Mouse (Mus musculus) spleen, adult 2 months (tissue): ENCODE measurements at regions not wholly inside any gene's neighbourhood (a gene's known extent, or its start where the extent isn't known, plus 50 kb on each side); places are given as distances from the start of the nearest gene placed in this dataset.

Source experiments
- DNase-seq, 2 experiments: peaks; one replicate each; pipeline versions ENCODE4 v3.0.0 to v3.0.0-alpha.2; 2012 to 2021; ENCODE audit warnings: low spot score in 2 of 2, low read depth in 1 of 2
- H3K27ac ChIP-seq: fragments of 200-500 bp; 2 replicates; pipeline ENCODE4 v1.5.1; 2012; ENCODE audit warnings: low read length, inconsistent platforms; ENCODE audit not compliant: insufficient read depth
- H3K27me3 ChIP-seq: fragments of 200-500 bp; 2 replicates; pipeline ENCODE4 v1.6.1; 2012; ENCODE audit warnings: mild to moderate bottlenecking, moderate library complexity, low read length, inconsistent platforms; ENCODE audit not compliant: control insufficient read depth, insufficient read depth
- H3K36me3 ChIP-seq: fragments of 200-500 bp; 2 replicates; pipeline ENCODE4 v1.6.1; 2012; ENCODE audit warnings: mild to moderate bottlenecking, low read length, inconsistent platforms; ENCODE audit not compliant: control insufficient read depth, insufficient read depth
- H3K4me1 ChIP-seq: fragments of 200-500 bp; 2 replicates; pipeline ENCODE4 v1.6.1; 2011; ENCODE audit warnings: inconsistent platforms; ENCODE audit not compliant: control insufficient read depth, insufficient read depth, insufficient read length
- H3K4me3 ChIP-seq: fragments of 200-500 bp; 2 replicates; pipeline ENCODE4 v1.5.1; 2011; ENCODE audit warnings: mild to moderate bottlenecking, inconsistent platforms; ENCODE audit not compliant: insufficient read depth, insufficient read length; ENCODE audit errors: extremely low read depth
- CTCF ChIP-seq: fragments of 200-500 bp; IDR thresholded peaks from 2 replicates; pipeline ENCODE4 v1.5.1; 2011; ENCODE audit warnings: mild to moderate bottlenecking, inconsistent platforms; ENCODE audit not compliant: insufficient read depth, insufficient read length, insufficient replicate concordance; ENCODE audit errors: extremely low read depth
- POLR2A ChIP-seq: fragments of 200-500 bp; IDR thresholded peaks from 2 replicates; pipeline ENCODE4 v1.6.1; 2011; ENCODE audit warnings: low read depth, low read length, inconsistent platforms
- WGBS: fragments of 180-500 bp; shearing (Covaris S2); methylation state at CpG from one replicate; pipeline ENCODE4 v1.1.7; 2018; 5-methylcytosine and 5-hydroxymethylcytosine counted together

DNA sequence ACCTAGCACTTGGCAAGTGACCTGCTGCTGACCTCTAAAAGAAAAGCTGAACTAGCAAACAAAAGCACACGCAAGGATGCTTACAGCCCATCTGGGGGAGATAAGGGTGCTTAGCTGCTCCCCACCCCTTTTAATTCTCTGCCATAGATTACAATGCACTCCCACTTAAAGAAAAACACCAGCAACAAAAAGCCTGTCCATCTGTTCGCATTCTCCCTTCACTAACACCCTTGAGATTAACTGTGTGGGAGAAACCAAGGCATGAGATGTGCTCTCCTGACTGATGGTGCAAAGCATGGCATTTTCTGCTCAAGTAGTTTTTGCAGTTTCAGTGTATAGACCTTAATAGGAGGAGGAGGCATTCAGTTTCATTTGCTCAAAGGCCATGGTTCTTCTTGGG is 125.0 kb downstream of the 4930544G11Rik start:
- Histone ChIP-seq H3K4me1 (no peaks in the 10 kb centered on the region), H3K27me3 (no peaks in the 10 kb centered on the region), H3K27ac (no peak overlapping the region), H3K4me3 (no peak overlapping the region), H3K36me3 (no peaks in the 10 kb centered on the region)
- TF ChIP-seq CTCF: no peak
- TF ChIP-seq POLR2A: no peak
- no peak for DNase-seq
- WGBS: 82% methylated on average over 2 of the region's 2 CpGs

- TF ChIP-seq CTCF: no peak
- H3K4me1 ChIP-seq: no peaks in the 10 kb centered on the region
- H3K36me3 ChIP-seq: no peaks in the 10 kb centered on the region
- WGBS: 100% methylated on average over 1 of the region's 1 CpGs
- DNase-seq: no peak
- H3K27me3 ChIP-seq: no peaks in the 10 kb centered on the region
- no peak overlapping the region for H3K4me3 ChIP-seq
- H3K27ac ChIP-seq: no peak overlapping the region
Observed at GRCm38 (mm10) chr6:66078769-66079168, 126.4 kb downstream of the 4930544G11Rik start.

GRCm38 (mm10) chr6:66101555-66102071 is 149.2 kb downstream of the 4930544G11Rik start:
- no peak for DNase-seq
- H3K4me3 ChIP-seq: no peak overlapping the region
- TF ChIP-seq POLR2A (no peak), CTCF (no peak)
- H3K27ac ChIP-seq: no peak overlapping the region
- no peaks in the 10 kb centered on the region for H3K36me3 ChIP-seq
- H3K4me1 ChIP-seq: no peaks in the 10 kb centered on the region
- H3K27me3 ChIP-seq: no peaks in the 10 kb centered on the region
- 71% methylated on average over 3 of the region's 3 CpGs for WGBS

GRCm38 (mm10) chr6:66114366-66114765 is 162.0 kb downstream of the 4930544G11Rik start:
- TF ChIP-seq POLR2A (no peak), CTCF (no peak)
- Histone ChIP-seq H3K27ac (no peak overlapping the region), H3K4me1 (no peaks in the 10 kb centered on the region), H3K36me3 (no peaks in the 10 kb centered on the region), H3K4me3 (no peak overlapping the region), H3K27me3 (no peaks in the 10 kb centered on the region)
- DNase-seq: no peak
- 90% methylated on average over 6 of the region's 6 CpGs for WGBS

DNA sequence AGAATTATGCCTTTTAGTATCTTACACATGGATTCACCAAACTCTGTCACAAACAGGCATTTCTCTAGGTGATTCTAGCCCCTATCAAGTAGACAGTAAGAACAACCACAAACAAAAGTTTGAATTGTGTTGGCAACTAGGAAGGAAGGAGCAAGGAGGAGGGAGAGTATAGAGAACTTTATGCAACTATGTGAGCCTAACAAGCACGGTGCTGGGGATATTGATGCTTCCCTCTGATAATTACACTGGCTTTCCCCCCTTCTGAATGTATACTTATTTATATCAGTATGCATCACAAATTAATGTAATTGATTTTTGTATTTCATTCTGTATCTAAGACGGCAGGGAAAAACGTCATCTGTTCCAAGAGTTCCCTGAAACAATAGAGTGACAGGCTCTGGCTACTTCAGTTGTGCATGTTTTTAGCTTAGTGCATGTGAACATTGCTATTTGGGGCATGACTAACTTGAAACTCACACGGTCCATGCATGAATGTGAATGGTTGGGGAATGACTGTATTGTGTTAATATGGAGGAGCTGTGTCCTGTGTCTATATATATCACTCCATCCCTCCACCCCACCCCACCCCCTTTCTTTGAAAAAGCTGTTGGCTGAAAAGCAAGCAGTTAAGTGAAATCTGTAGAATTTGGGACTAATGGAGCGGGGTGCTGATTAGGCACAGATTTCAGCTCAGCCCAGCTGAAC is 169.2 kb downstream of the 4930544G11Rik start:
- DNase-seq: no peak
- no peak overlapping the region for H3K4me3 ChIP-seq
- H3K36me3 ChIP-seq: no peaks in the 10 kb centered on the region
- no peak overlapping the region for H3K27ac ChIP-seq
- H3K4me1 ChIP-seq: no peaks in the 10 kb centered on the region
- no peaks in the 10 kb centered on the region for H3K27me3 ChIP-seq
- WGBS: 83% methylated on average over 5 of the region's 5 CpGs
- TF ChIP-seq CTCF: no peak
- TF ChIP-seq POLR2A: no peak

DNA sequence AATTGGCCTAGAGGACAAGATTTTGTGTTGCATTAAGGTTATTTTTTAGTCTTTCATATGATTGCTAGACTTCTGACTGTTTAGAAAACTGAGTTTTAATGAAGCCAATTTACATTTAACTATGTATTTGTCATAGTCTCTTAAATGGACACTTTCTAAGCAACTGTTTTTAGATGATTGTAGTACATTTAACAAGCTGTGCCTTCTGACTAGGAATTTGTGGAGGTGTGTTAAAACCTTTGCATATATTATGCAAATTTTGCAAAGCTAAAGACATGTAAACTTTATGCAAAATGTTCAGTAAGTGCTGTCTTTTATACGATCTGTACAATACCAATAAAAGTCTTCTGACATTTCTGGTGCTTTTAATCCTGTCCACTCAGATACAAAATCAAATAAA is 171.9 kb downstream of the 4930544G11Rik start:
- DNase-seq: no peak
- H3K27ac ChIP-seq: no peak overlapping the region
- WGBS: 84% methylated on average over 1 of the region's 1 CpGs
- no peak overlapping the region for H3K4me3 ChIP-seq
- H3K36me3 ChIP-seq: no peaks in the 10 kb centered on the region
- TF ChIP-seq POLR2A (no peak), CTCF (no peak)
- H3K4me1 ChIP-seq: no peaks in the 10 kb centered on the region
- H3K27me3 ChIP-seq: no peaks in the 10 kb centered on the region

DNA sequence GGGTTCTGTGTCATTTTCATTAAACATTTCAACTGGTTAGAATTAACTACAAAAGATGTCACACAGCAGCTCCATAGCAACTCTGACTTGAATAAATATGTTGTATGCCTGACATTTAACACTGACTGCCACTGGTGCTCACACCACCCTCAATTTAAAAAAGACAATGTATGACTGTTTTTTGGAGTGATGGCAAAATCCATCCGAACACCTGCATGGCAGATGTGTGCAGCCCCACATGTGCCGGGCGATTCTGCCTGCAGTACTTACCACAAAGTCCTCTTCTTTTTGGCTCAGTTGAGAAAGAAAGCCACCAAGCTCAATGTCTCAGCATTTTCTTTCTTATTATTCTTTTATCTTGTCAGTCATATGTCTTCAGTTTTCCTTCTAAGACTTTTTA is 199.4 kb downstream of the 4930544G11Rik start:
- Histone ChIP-seq H3K27me3 (no peaks in the 10 kb centered on the region), H3K4me1 (no peaks in the 10 kb centered on the region), H3K4me3 (no peak overlapping the region), H3K27ac (no peak overlapping the region), H3K36me3 (no peaks in the 10 kb centered on the region)
- TF ChIP-seq CTCF (no peak), POLR2A (no peak)
- WGBS: 78% methylated on average over 3 of the region's 3 CpGs
- no peak for DNase-seq
